Mouse (Mus musculus): ENCODE measurements around the gene Gltpd2.

GRCm38 (mm10) chr11:70551526-70551925 is 32.5 kb downstream of the Gltpd2 start:
- TF ChIP-seq MXI1 (IDR thresholded peaks at IDR 0.05; ENCODE audit: low read depth, low read length): no peak
- TF ChIP-seq POLR2AphosphoS5 (IDR thresholded peaks at IDR 0.05; ENCODE audit: borderline replicate concordance, low read depth, low read length): no peak
- TF ChIP-seq TCF12 (IDR thresholded peaks at IDR 0.05; ENCODE audit: low read depth, low read length): no peak
- no peak for TF ChIP-seq CTCF (IDR thresholded peaks at IDR 0.05 in 2 of 3, conservative IDR thresholded peaks at IDR 0.05 in 1 of 3; ENCODE audit: control insufficient read depth in 1 of 3, insufficient read depth in 1 of 3, low read depth in 2 of 3, low read length in 3 of 3, poor library complexity in 1 of 3, severe bottlenecking in 1 of 3)
- no peak for TF ChIP-seq HCFC1 (IDR thresholded peaks at IDR 0.05; ENCODE audit: low read depth, low read length)

All from MEL (cell line).